Mouse (Mus musculus) cerebellum, adult 2 months (tissue): ENCODE results near the gene Fntb. TPM values are rescaled to one million over a fixed set of nuclear protein-coding genes. Genes with fewer than 3 reads are reported as not detected.

Experiments used
- DNase-seq, 2 experiments: peaks; one replicate each; pipeline ENCODE4 v3.0.0; 2021
- H3K27ac ChIP-seq: fragments of 200-500 bp; 2 replicates; pipeline ENCODE4 v1.5.1; 2012; ENCODE audit warnings: low read length, control low read depth, inconsistent platforms; ENCODE audit not compliant: insufficient read depth
- H3K27me3 ChIP-seq: fragments of 200-500 bp; 2 replicates; pipeline ENCODE4 v1.6.1; 2012; ENCODE audit warnings: inconsistent platforms, mild to moderate bottlenecking, low read length, moderate library complexity; ENCODE audit not compliant: control insufficient read depth, insufficient read depth
- H3K4me1 ChIP-seq: fragments of 200-500 bp; 2 replicates; pipeline ENCODE4 v1.6.1; 2011; ENCODE audit warnings: low read length; ENCODE audit not compliant: control insufficient read depth, insufficient read depth
- H3K4me3 ChIP-seq: fragments of 200-500 bp; replicated peaks from 2 replicates; pipeline ENCODE3; 2011; ENCODE audit warnings: mild to moderate bottlenecking, low read depth, low read length, control low read depth; ENCODE audit not compliant: insufficient read depth
- CTCF ChIP-seq: fragments of 200-500 bp; IDR thresholded peaks from 2 replicates; pipeline ENCODE4 v1.5.1; 2011; ENCODE audit warnings: low read depth, mild to moderate bottlenecking, control low read depth, low read length, moderate library complexity, borderline replicate concordance; ENCODE audit not compliant: insufficient read depth
- POLR2A ChIP-seq: fragments of 200-500 bp; IDR thresholded peaks from 2 replicates; pipeline ENCODE4 v1.6.1; 2011; ENCODE audit warnings: low read length, control low read depth, borderline replicate concordance; ENCODE audit not compliant: insufficient read depth
- whole genome bisulfite sequencing: fragments of 180-500 bp; shearing (Covaris S2); methylation state at CpG from one replicate; pipeline ENCODE4 v1.1.7; 2018; 5-methylcytosine and 5-hydroxymethylcytosine counted together
- polyA plus RNA-seq: library from polyadenylated mRNA; depleted of rRNA; stranded (reverse); fragments of >200 nt; gene quantifications from 2 replicates; pipeline ENCODE4 v1.2.3, GENCODE M21; 2012

The Fntb gene
- polyA plus RNA-seq, 1 experiment: 55.9 TPM

GRCm38 (mm10) chr12:76811006-76811405, 45.6 kb downstream of the Fntb start:
- DNase-seq: peak; percentile 73 to 82
- WGBS: 11% methylated on average over 4 of the region's 4 CpGs
- Histone ChIP-seq H3K27me3 (no peaks in the 10 kb centered on the region), H3K4me1 (peaks cover 64% of the 10 kb centered on the region), H3K4me3 (no peak overlapping the region), H3K27ac (peak overlapping the region; percentile 81)
- TF ChIP-seq POLR2A: no peak
- TF ChIP-seq CTCF: no peak

DNA sequence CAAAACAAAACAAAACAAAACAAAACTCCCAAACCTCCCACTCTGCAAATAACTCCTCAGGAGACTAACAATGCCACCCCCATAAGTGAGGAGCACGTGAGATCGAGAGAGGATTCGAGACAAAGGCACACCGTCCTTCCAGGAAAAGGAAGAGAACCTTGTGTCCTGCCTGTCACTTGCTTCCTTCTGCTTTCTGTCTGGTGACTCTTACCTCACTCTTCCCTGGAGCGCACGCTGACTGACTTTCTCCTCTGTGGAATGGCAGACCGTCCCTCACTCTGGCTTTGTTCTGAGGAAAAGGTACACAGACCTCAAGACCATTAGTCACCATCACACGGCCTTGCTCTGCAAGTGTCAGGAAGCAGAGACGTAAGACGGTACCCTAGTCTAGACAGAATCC, 48.2 kb downstream of the Fntb start:
- Histone ChIP-seq H3K27ac (peak overlapping the region; percentile 35), H3K27me3 (no peaks in the 10 kb centered on the region), H3K4me3 (no peak overlapping the region), H3K4me1 (peaks cover 71% of the 10 kb centered on the region)
- 47% methylated on average over 10 of the region's 10 CpGs for WGBS
- TF ChIP-seq CTCF (no peak), POLR2A (no peak)
- DNase-seq: peak in 1 of 2 experiments; percentile 33

GRCm38 (mm10) chr12:76814120-76814519, 48.7 kb downstream of the Fntb start:
- Histone ChIP-seq H3K27me3 (no peaks in the 10 kb centered on the region), H3K27ac (peak overlapping the region; percentile 35; the same call in 1 of the 2 replicates), H3K4me3 (no peak overlapping the region), H3K4me1 (peaks cover 77% of the 10 kb centered on the region)
- TF ChIP-seq CTCF (no peak), POLR2A (no peak)
- peak; percentile 50 to 73 for DNase-seq
- WGBS: 18% methylated on average over 2 of the region's 2 CpGs

DNA sequence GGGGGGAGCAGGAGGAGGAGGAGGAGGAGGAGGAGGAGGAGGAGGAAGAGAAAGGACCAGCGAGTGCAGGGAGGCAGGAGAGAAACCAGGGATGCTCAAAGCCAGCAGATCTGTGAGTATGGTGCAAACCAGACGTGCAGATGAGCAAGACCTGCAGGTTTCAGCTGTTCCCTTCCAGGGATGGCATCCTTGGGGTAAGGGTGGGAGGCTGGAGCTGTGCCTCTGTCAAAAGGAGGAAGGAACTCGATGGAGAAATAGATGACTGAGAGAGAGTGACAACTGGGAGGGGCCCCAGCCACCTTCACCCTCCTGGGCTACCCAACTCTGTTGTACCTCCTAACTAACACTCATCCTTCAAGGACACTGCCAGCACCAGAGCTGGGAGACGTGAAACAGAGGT, 51.3 kb downstream of the Fntb start:
- 24% methylated on average over 4 of the region's 4 CpGs for WGBS
- DNase-seq: peak in 1 of 2 experiments; percentile 36
- H3K27ac ChIP-seq: peak overlapping the region; percentile 71

GRCm38 (mm10) chr12:76817176-76817575, 51.8 kb downstream of the Fntb start:
- TF ChIP-seq POLR2A (no peak), CTCF (no peak)
- Histone ChIP-seq H3K27ac (peak overlapping the region; percentile 71), H3K4me1 (peaks cover 70% of the 10 kb centered on the region), H3K27me3 (no peaks in the 10 kb centered on the region), H3K4me3 (no peak overlapping the region)
- 11% methylated on average over 4 of the region's 4 CpGs for WGBS
- DNase-seq: peak; percentile 58 to 79

More for the DNA sequence above, 51.3 kb downstream of the Fntb start:
- H3K4me3 ChIP-seq: no peak overlapping the region
- no peaks in the 10 kb centered on the region for H3K27me3 ChIP-seq
- peaks cover 70% of the 10 kb centered on the region for H3K4me1 ChIP-seq
- TF ChIP-seq CTCF: no peak
- TF ChIP-seq POLR2A: no peak

GRCm38 (mm10) chr12:76818120-76818519, 52.7 kb downstream of the Fntb start:
- H3K4me3 ChIP-seq: peak overlapping the region; percentile 1
- H3K27me3 ChIP-seq: no peaks in the 10 kb centered on the region
- peak overlapping the region; percentile 71 for H3K27ac ChIP-seq
- H3K4me1 ChIP-seq: peaks cover 64% of the 10 kb centered on the region
- DNase-seq: peak in 1 of 2 experiments; percentile 37
- 63% methylated on average over 4 of the region's 4 CpGs for WGBS
- TF ChIP-seq POLR2A (no peak), CTCF (no peak)

GRCm38 (mm10) chr12:76818908-76819307, 53.5 kb downstream of the Fntb start:
- no peak for TF ChIP-seq POLR2A
- no peak for TF ChIP-seq CTCF
- Histone ChIP-seq H3K27me3 (no peaks in the 10 kb centered on the region), H3K4me3 (peak overlapping the region; percentile 11), H3K27ac (peak overlapping the region; percentile 54), H3K4me1 (peaks cover 56% of the 10 kb centered on the region)
- DNase-seq: peak in 1 of 2 experiments; percentile 41
- WGBS: 23% methylated on average over 9 of the region's 9 CpGs

DNA sequence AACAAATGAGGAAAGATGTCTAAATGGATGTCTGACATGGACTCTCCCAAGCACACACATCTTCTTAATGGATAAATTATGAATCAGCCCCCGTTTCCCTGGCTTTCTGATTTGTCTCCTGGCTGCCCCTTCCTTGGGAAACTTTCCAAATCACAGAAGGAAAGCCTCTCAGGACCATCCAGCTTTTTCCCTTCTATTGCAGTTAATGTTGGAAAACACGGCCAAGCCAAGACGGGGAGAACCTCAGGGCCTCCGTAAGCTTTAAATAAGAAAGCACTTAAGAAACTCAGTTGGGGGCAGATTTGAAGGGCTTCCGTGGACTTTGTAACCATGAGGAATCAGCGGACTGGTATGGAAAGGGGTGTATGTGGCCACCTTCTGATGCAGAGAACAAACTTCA, 54.4 kb downstream of the Fntb start:
- Histone ChIP-seq H3K4me3 (no peak overlapping the region), H3K27ac (no peak overlapping the region; the same call in 1 of the 2 replicates), H3K27me3 (no peaks in the 10 kb centered on the region), H3K4me1 (peaks cover 47% of the 10 kb centered on the region)
- WGBS: 31% methylated on average over 6 of the region's 6 CpGs
- no peak for DNase-seq
- TF ChIP-seq CTCF (no peak), POLR2A (no peak)

- Histone ChIP-seq H3K27ac (peak overlapping the region; percentile 98), H3K4me1 (peaks cover 39% of the 10 kb centered on the region), H3K4me3 (peak overlapping the region; percentile 73), H3K27me3 (no peaks in the 10 kb centered on the region)
- DNase-seq: peak; percentile 52 to 63
- 26% methylated on average over 4 of the region's 4 CpGs for WGBS
- peak; percentile 21; the same call in 1 of the 2 replicates for TF ChIP-seq POLR2A
- TF ChIP-seq CTCF: no peak
These were observed 55.2 kb downstream of the Fntb start for GRCm38 (mm10) chr12:76820615-76821014.
